Mouse (Mus musculus) olfactory bulb, adult 2 months (tissue): ENCODE measurements at regions not wholly inside any gene's neighbourhood (a gene's known extent, or its start where the extent isn't known, plus 50 kb on each side); places are given as distances from the start of the nearest gene placed in this dataset.

Source experiments
- CTCF ChIP-seq: fragments of 200-500 bp; IDR thresholded peaks from 2 replicates; pipeline ENCODE4 v1.5.1; 2012; ENCODE audit warnings: low read depth, mild to moderate bottlenecking, low read length, moderate library complexity; ENCODE audit not compliant: insufficient read depth
- POLR2A ChIP-seq: fragments of 200-500 bp; IDR thresholded peaks from 2 replicates; pipeline ENCODE4 v1.6.1; 2012; ENCODE audit warnings: mild to moderate bottlenecking, low read depth, low read length, moderate library complexity; ENCODE audit not compliant: insufficient read depth

DNA sequence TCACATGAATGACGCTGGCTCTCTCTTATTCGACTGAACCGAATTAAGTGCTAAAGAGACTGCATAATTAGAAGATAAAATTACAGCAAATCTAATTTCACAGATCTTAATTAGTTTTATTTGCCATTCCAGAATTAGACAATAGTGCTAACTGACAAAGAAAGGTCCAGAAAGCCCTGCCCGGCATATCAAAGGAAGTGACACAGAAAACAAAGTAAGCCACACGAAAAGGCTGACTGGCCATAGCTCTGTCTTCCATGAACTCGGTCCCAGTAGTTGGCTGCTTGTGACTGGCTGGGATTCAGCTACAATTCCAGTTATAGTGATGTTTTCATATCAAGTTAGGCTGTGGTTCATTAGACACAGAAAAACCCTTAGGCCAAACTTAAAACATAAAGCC lies 468.7 kb upstream of the Gm19410 start:
- TF ChIP-seq POLR2A (no peak), CTCF (no peak)
